Mouse (Mus musculus): Measurements from ENCODE around the gene 4933434E20Rik. TPM values are rescaled to one million over a fixed set of nuclear protein-coding genes. Genes with fewer than 3 reads are reported as not detected.

4933434E20Rik gene
- total RNA-seq (2021): 10 to 100 TPM; 91.4 to 93.6 TPM

DNA sequence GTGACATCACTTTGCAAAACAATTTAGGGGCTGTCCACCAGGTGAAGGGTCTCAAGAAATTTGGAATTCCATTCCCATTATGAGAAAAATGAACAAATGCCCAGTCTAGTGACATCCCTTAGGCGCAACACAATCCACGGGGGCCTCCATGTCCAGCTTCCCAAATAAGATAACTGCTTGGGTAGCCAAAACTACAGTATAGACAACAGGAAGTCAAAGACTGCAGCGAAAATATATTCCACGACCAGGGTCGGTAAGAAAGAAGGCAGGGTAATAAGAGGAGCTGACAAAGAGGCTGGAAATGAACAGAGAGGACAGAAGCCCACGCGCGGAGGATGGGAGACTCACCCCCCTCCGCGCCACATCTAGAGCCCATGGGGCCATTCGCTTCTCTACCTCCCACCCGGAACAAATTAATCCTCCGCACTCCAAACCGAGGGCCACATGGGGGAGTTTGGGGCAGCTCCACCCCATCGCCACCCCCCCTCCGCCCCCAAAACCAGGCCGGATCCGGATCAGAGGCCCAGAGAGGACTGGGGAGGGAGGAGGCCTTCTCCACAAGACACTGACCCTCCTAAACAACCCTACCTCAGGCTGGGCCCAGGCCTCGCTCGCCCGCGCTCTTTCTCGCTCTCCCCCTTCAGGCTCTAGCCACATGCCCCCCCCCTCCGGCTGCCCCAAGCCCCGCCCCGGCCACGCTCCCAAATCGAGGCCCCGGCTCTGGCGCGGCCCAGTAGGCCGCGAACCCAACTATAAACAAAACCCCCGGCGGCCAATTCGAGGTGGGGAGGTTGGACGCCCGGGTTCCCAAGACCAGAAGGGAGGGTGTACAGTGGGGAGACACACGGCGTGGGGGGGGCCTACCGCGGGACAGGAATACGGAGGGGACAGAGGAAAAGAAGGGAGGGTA is at the start of gene 4933434E20Rik:
4933434E20Rik (plus strand) TSS at position 196 of the 910 bp plus-strand sequence.
- intact Hi-C loops (cut with DNase I): loop anchor here (2.0 to 10.0 kb wide), 3 partner anchors 27 to 277 kb away; partner anchors contain the start of genes Atp8b2 and Ube2q1
- peak in 1 of 2 experiments; percentile 59 for DNase-seq (ENCODE audit: low spot score in 2 of 2)

DNA sequence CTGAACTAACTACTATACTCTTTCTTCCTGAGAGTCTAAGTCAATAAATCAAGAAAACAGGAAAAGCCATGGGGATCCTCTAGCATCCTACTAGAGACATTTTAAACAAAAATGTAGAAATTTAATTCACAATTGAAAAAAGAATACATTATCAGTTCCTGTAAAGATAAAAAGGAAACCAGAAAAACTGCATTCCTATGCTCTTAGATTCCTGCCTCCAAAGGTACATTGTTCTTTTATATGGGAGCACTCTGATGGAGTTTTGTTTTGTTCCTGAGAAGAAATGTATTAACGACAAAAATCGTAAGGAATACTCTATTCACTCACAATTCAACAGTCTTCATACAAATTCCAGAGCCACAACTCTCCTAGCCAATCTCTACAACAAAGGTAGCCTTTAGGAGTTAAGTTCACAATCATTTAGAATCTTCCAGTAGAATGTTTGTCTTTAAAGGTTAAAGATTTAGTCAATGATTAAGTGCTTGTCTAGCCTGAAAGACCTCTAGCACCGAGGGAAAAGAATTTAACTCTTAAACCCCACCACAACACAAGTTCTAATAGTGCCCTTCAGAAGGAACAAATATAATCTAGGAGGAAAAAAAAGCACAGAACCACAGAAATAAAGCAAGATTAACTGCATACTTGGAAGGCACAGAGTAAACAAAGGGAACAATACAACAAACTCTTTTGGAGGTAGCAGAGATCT is 47.2 kb upstream of the 4933434E20Rik start:
- intact Hi-C loops (cut with DNase I): no loop called here
- DNase-seq (ENCODE audit: low spot score in 2 of 2): no peak

DNA sequence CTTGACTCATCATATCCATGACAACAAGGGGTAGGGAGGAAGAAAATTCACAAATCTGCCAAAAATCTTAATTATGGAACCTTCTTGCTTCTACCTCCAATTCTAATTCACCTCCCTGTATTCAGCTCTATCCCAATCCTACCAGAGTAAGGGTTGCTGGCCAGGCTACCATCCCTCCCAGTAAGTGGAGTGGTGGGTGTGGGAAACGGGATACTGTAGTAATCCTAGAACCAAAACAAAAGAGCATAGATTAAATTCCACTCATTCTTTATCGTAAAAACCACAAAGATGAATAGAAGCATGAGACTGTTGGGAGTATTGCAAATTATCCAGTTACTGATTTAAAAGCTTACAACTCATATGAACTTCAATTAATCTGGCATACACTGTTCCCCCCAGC is 41.1 kb upstream of the 4933434E20Rik start:
- DNase-seq (ENCODE audit: low spot score in 2 of 2): no peak
- intact Hi-C loops (cut with DNase I): no loop called here

DNA sequence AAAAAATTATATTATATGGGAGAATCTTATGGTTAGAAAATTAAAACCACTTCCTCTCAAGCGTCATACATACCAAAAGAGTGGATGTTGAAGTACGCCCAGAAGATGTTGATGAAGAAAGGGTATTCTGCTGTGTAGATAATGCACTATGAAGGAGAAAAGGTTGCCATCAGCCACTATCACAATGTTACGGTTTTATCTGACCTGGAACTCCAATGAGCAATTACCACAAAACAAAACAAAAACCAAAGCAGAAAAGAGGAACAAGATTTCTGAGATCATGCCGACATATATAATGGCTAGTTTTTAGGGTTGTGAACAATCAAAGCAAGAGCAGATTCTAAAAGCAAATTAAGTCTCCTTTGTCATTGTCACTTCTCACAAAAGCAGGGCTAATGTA is 34.8 kb upstream of the 4933434E20Rik start:
- intact Hi-C loops (cut with DNase I): no loop called here
- DNase-seq (ENCODE audit: low spot score in 2 of 2): no peak

DNA sequence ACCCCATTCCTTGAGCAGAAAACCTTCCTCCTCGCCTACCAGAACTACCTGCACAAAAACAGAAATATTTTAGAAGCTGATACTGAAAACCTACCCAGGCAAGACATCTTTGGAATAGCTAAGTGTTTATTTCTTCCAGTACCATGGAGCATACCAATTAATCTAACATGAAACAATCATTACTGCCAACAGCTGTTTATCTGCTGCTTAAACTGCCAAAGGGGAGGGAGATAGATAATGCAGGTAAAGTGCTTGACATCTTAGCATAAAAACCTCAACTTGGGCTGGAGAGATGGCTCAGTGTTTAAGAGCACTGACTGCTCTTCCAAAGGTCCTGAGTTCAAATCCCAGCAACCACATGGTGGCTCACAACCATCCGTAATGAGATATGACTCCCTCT is 16.8 kb upstream of the 4933434E20Rik start:
- no peak for DNase-seq (ENCODE audit: low spot score in 2 of 2)
- intact Hi-C loops (cut with DNase I): no loop called here

DNA sequence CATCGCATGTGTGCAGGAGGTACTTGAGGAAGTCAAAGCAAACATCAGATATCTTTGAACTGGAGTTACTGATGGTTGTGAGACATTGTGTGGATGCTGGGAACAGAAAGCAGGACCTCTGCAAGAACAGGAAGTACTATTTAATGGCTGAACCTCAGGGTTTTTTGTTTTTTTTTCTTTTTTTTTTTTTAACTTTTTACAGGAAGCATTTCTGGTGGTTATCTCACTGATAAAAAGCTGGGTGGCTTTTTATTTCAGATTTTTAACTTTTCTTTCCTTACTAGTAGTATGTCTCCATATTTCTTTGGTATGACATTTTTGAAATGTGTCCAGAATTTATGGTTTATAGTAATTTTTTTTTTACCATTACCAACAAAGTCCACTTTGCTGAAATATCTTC is 15.2 kb upstream of the 4933434E20Rik start:
- intact Hi-C loops (cut with DNase I): no loop called here
- no peak for DNase-seq (ENCODE audit: low spot score in 2 of 2)

DNA sequence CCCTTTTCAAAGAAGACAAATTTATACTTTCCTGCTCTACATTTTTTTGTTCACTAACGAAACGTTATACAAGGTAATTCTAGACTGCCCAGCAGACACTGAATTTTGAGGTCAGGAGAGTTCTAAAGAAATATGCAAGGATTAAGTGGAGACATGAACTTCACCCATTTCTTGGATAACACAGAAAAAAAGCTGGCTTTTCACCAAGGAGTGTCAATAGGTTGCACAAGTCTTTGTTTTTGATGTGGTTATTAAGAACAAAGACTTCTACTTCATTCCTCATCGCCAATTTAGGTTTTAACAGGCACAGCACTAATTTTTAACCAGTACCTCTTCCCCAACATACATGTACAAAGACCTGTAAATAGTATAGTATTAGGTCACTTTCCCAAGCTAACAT is 1.7 kb upstream of the 4933434E20Rik start:
- intact Hi-C loops (cut with DNase I): loop anchor here (5.0 to 10.0 kb wide), 2 partner anchors 87 to 275 kb away; partner anchors contain the start of genes Atp8b2 and Ube2q1
- DNase-seq (ENCODE audit: low spot score in 2 of 2): no peak

DNA sequence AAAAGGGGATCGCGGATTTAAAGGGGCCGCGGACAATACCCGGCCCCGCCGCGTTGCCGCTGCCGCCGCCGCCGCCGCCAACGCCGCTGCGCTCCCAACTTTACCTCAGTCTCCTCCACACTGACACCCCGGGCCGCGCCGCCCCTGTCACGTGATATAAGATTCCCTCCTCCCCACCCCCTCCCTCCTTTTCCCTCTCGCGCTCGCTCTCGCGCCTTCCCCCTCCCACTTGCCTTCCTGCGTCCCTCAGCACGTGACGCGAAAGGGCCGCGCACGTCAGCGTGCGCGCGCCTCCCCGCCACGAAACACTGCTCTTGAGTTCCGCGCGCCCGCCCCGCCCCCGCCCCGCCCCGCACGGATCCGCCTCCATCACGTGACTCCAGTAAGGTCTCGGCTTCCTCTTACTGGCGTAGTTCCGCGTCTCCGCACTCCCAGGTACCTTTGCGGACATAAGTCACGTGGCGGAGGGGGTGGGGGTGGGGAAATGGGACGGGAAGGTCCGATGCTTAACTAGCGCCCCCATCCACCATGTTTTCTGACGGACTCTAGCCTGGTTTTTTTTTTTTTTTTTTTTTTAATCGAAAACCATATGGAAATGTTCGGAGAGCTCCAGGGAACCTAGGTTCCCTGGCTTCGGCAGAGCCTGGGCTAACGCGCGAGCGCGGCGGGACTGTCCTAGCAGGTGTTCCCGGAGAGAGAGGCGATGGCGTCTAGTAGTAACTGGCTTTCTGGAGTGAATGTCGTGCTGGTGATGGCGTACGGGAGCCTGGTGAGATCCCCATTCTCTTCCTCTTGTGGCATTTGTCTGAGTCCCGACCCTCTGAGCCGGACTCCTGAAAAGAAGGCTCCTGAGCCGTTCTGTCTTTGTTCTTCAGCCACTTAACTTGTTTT is 1.2 kb downstream of the 4933434E20Rik start, which contains the start of gene Ubap2l:
Ubap2l (minus strand) TSS at position 278 of the 891 bp plus-strand sequence.
- intact Hi-C loops (cut with DNase I): loop anchor here (2.0 to 10.0 kb wide), 3 partner anchors 26 to 278 kb away; partner anchors contain the start of genes Atp8b2 and Ube2q1
- DNase-seq (ENCODE audit: low spot score in 2 of 2): peak; percentile 90 to 92

DNA sequence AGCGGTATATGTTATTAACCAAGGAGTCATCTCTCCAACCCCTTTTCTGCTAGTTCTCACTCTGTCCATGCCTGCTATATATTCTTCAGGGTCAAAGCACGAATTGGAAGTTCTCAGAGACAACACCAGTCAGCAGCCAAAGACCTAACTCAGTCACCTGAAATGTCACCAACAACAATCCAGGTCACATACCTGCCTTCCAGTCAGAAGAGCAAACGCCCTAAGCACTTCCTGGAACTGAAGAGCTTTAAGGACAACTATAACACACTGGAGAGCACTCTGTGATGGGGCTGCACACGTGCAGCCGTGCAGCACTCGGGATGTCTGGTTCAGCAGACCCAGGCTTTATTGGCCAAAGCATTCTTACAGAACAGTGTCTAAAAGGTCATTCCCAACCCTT is 10.1 kb downstream of the 4933434E20Rik start:
- intact Hi-C loops (cut with DNase I): no loop called here
- no peak for DNase-seq (ENCODE audit: low spot score in 2 of 2)

DNA sequence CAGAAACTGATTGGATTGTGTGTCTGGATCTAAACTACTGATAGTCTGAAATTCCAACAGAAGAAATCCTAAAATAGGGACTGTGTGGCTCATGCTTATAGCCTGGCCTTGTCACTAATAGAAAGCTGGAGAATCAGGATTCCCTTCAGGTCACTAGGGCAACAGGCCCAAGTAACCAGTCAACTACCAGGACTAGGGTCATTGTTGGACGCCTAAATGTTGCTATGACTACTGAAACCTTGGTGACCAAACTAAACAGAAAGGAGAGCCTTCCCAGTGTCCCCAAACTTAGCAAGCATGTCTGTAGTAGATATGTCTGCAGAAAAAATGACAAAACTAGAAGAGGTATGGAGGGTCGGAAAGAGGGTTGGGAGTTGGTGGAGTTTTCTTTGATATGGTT is 11.1 kb downstream of the 4933434E20Rik start:
- intact Hi-C loops (cut with DNase I): no loop called here
- no peak for DNase-seq (ENCODE audit: low spot score in 2 of 2)

DNA sequence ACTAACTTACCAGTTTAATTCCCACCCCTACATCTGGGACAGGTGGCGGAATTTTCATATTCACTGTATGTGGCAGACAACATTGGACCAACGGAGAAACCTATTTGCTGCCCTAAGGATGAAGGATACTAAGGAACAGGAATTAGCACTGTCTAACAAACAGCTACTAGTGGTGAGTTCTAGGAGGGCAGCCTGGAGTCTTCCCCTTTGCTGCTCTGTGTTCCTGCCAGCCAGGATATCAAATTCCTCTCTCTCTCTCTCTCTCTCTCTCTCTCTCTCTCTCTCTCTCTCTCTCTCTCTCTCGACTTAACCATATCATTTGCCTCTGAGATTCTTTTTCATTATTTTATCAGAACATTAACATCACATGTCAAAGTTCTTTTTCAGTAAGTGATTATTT is 12.9 kb downstream of the 4933434E20Rik start:
- intact Hi-C loops (cut with DNase I): no loop called here

DNA sequence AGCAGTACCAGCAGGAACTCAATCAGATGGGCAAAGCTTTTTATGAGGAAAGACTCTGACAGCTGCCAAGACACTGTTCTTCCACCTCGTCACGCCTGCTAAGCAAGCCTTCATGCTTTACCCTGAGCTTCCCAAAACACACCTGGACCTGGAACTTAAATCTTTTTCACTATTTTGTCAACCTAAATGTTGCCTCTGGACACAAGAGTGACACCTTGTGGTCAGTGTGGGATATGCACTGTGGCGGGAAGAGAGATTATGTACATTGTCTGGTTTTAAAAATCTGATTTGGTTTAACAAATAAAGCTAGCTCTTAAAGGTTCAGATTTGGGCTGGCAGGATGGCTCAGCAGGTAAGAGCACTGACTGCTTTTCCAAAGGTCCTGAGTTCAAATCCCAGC is 14.1 kb downstream of the 4933434E20Rik start:
- intact Hi-C loops (cut with DNase I): no loop called here
- DNase-seq (ENCODE audit: low spot score in 2 of 2): peak; percentile 27 to 33

More for the DNA sequence above, 12.9 kb downstream of the 4933434E20Rik start:
- DNase-seq (ENCODE audit: low spot score in 2 of 2): no peak

DNA sequence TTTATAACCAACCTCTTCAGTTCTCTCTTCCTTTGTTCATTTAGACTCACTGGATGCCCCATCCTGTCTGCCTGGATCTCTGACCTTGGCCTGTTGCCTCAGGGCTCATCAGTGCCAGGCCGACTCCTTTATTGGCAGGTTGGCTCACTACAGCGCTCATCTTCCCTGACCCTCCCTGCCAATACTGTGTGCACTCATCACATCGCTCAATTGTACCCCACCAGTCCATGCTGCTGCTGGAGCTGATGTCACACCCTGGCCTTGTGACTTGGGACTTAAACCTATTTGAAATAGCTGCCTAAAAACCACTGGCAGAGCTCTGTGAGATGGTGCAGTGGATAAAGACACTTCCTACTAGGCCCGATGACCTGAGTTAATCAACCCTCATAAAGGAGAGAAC is 16.4 kb downstream of the 4933434E20Rik start:
- no peak for DNase-seq (ENCODE audit: low spot score in 2 of 2)
- intact Hi-C loops (cut with DNase I): no loop called here

DNA sequence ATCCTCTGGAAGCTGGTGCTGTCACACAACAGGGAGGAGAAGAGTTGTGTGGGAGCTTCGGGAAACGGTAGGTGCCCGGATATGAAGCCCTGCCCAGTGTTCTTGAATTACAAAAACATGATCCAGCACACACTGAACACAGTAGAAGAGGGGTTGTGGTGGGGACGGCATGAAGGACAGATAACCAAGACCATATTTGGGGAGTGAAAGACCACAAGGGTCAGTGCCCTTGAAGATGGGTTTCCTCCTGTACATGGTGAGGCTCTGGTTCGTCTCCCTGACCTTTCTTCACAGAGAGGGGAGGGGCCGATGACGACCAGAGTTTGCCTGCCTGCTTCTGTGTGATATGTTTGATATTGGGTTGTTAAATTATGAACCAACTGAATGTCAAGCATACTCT is 18.3 kb downstream of the 4933434E20Rik start:
- intact Hi-C loops (cut with DNase I): no loop called here
- no peak for DNase-seq (ENCODE audit: low spot score in 2 of 2)

DNA sequence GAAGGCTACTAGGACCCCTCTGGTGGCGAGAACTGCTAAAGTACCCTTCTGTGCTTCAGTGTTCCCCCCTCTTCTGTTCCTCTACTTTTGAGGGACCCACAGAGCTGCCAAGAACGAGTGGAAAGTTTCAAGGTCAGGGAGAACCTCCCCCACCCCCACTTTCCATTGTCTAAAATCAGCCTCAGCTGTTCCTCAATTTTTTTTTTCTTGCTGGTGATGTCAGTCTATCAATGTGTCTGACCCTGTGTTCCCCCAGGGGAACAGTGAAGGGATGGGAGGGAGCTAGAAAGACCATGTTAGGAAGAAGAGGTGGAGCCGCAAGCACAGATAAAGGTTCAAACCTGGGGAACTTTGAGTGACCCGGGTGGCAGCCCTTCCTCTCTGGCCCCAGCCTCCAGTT is 20.9 kb downstream of the 4933434E20Rik start, which contains the start of gene Tpm3:
Tpm3 (plus strand) TSS at position 356 of the 400 bp plus-strand sequence.
- intact Hi-C loops (cut with DNase I): no loop called here
- no peak for DNase-seq (ENCODE audit: low spot score in 2 of 2)

DNA sequence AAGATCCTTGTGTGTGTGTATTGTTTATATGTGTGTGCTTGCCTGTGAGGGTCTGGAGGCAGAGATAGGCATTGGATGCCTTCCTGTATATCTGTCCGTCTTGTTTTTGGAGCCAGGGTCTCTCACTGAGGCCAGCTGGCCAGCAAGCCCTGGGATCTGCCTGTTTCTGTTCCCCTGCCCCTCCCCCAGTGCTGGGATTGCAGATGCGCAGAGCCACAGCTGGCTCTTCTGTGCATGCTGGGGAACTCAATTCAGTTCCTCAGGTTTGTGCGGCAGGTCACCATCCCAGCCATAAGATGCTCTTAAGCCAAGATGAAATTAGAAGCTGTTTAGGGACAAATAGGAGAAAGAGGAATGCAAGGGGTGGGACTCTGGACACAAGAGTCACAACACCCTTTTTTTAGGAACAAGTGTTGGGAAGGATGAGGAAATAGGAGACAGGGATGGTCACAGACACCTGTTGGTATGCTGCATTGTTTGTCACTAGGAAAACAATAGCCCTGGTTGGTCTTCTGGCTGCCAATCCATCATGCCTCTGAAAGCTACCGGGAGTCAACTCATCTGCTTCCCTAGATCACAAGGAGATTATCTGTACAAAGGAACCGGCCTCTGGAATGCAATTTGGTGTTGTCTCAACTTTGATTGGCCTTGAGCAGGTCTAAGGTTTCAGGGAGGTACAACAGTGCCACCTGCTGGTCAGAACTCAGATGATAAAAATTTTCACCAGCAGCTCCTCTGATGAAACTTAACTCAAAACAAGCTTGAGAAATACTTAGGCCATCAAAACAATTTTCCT is 25.7 kb downstream of the 4933434E20Rik start:
- peak; percentile 69 to 82 for DNase-seq (ENCODE audit: low spot score in 2 of 2)
- intact Hi-C loops (cut with DNase I): loop anchor here (5.0 kb wide), 1 partner anchor 115 kb away; the partner anchor contains the start of gene Atp8b2

DNA sequence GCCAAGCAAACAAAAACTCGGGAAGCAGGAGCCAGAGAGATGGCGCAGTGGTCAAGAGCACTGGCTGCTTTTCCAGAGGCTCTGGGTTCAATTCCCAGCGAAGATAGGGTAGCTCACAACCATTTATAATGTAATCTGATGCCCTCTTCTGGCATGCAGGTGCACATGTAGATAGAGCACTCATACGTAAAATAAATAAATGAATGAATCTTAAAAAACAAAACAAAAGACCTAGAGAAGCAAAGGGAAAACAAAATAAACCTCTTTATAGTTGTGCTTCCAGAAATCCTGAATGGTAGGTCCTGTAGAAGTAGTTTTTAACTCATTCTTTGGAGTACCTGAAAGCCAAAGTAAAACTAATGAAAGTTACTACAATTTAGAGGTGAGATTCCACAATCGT is 26.8 kb downstream of the 4933434E20Rik start:
- intact Hi-C loops (cut with DNase I): loop anchor here (2.0 to 5.0 kb wide), 2 partner anchors 25 to 116 kb away; partner anchors contain the start of genes Atp8b2 and Ubap2l
- DNase-seq (ENCODE audit: low spot score in 2 of 2): no peak

DNA sequence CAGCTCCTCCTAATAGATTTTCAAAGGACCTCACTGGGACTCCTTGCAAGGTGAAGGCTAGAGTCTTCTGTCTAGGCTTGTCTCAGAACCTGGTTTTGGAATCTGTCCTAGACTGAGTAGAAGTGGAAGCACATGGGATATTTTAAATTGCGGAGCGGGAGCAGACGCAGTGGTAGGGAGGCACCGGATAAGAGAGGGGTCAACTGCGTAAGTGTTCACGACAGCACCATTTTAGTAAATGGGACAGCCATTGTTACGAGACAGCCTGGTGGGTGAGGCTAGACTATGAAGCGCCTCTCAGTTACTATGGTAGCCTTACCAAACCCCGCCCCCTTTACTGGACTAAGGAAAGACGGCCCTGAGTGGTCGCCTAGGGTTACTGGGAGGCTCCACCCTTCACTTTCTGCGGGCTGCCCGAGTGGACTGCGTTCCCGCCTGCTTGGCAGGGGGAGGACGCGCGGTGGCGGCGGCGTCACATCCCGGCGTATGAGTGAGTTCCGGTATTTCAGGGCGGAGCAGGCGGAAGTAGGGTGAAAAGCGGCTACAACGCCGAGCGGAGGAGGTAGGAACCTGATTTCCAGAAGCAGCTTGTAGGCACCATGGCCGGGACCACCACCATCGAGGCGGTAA is 27.8 kb downstream of the 4933434E20Rik start:
- DNase-seq (ENCODE audit: low spot score in 2 of 2): peak; percentile 91 to 93
- intact Hi-C loops (cut with DNase I): loop anchor here (2.0 to 5.0 kb wide), 2 partner anchors 26 to 117 kb away; partner anchors contain the start of genes Atp8b2 and Ubap2l

Data from left cerebral cortex, postnatal 36 days (tissue).